Mouse (Mus musculus) myocyte (in vitro differentiated cells): Measurements from ENCODE around the gene Hexim2. TPM values are rescaled to one million over a fixed set of nuclear protein-coding genes. Genes with fewer than 3 reads are reported as not detected.

Source experiments
- H3K27me3 ChIP-seq: one replicate; pipeline ENCODE4 v1.6.1; 2011; ENCODE audit not compliant: control insufficient read depth, insufficient read depth, insufficient read length
- H3K36me3 ChIP-seq: one replicate; pipeline ENCODE4 v1.6.1; 2011; ENCODE audit not compliant: control insufficient read depth, insufficient read depth
- H3K4me2 ChIP-seq: one replicate; pipeline ENCODE4 v1.6.1; 2011; ENCODE audit warnings: low read depth, control low read depth
- H3K4me3 ChIP-seq: one replicate; pipeline ENCODE4 v1.5.1; 2011; ENCODE audit warnings: mild to moderate bottlenecking, control low read depth, moderate library complexity
- H3K79me2 ChIP-seq: one replicate; pipeline ENCODE4 v1.6.1; 2011; ENCODE audit not compliant: control insufficient read depth, insufficient read depth
- H3ac ChIP-seq: one replicate; pipeline ENCODE4 v1.6.1; 2011; ENCODE audit not compliant: control insufficient read depth, insufficient read length
- CEBPB ChIP-seq: IDR thresholded peaks from 2 replicates; pipeline ENCODE4 v1.6.1; 2011; ENCODE audit warnings: mild to moderate bottlenecking, moderate library complexity; ENCODE audit not compliant: poor library complexity, insufficient read depth, severe bottlenecking
- E2F4 ChIP-seq: IDR thresholded peaks from one replicate; pipeline ENCODE4 v1.6.1; 2011; ENCODE audit warnings: mild to moderate bottlenecking, control low read depth, moderate library complexity; ENCODE audit not compliant: insufficient read depth
- MAX ChIP-seq: IDR thresholded peaks from one replicate; pipeline ENCODE4 v1.6.1; 2011; ENCODE audit warnings: low read depth, mild to moderate bottlenecking, control low read depth
- MYOD1 ChIP-seq, 3 experiments: IDR thresholded peaks; one replicate each; pipeline ENCODE4 v1.6.1; 2011; ENCODE audit warnings: control low read depth in 2 of 3, low read depth in 2 of 3, mild to moderate bottlenecking in 2 of 3, moderate library complexity in 1 of 3; ENCODE audit not compliant: insufficient read length in 2 of 3, control insufficient read depth in 1 of 3
- MYOG ChIP-seq, 3 experiments: IDR thresholded peaks; one replicate each; pipeline ENCODE4 v1.6.1; 2011; ENCODE audit warnings: control low read depth in 2 of 3, low read depth in 2 of 3, mild to moderate bottlenecking in 2 of 3; ENCODE audit not compliant: insufficient read length in 2 of 3, control insufficient read depth in 1 of 3, insufficient read depth in 1 of 3
- POLR2A ChIP-seq: IDR thresholded peaks from one replicate; pipeline ENCODE4 v1.6.1; 2011; ENCODE audit warnings: low read depth, mild to moderate bottlenecking, control low read depth, moderate library complexity; ENCODE audit not compliant: insufficient read length
- POLR2AphosphoS2 ChIP-seq: IDR thresholded peaks from one replicate; pipeline ENCODE4 v1.6.1; 2011; ENCODE audit warnings: low read depth, control low read depth; ENCODE audit not compliant: insufficient read length
- REST ChIP-seq: IDR thresholded peaks from one replicate; pipeline ENCODE4 v1.6.1; 2011; ENCODE audit warnings: mild to moderate bottlenecking, control low read depth, moderate library complexity; ENCODE audit not compliant: insufficient read depth, insufficient read length
- SRF ChIP-seq: IDR thresholded peaks from one replicate; pipeline ENCODE4 v1.6.1; 2011; ENCODE audit warnings: low read depth; ENCODE audit not compliant: control insufficient read depth, insufficient read length
- TCF12 ChIP-seq: IDR thresholded peaks from one replicate; pipeline ENCODE4 v1.6.1; 2011; ENCODE audit warnings: mild to moderate bottlenecking, control low read depth; ENCODE audit not compliant: poor library complexity, insufficient read depth, severe bottlenecking
- TCF3 ChIP-seq: IDR thresholded peaks from one replicate; pipeline ENCODE4 v1.6.1; 2011; ENCODE audit warnings: low read depth, control low read depth; ENCODE audit not compliant: insufficient read length
- USF1 ChIP-seq: IDR thresholded peaks from one replicate; pipeline ENCODE4 v1.6.1; 2011; ENCODE audit warnings: low read depth, mild to moderate bottlenecking, control low read depth, moderate library complexity
- polyA plus RNA-seq: library from polyadenylated mRNA; unstranded; fragments of >200 nt; fragmentation: generic; extraction: Trizol; gene quantifications from one replicate; pipeline ENCODE4 v1.2.1, GENCODE M21; 2012; ENCODE audit warnings: missing spikeins

Hexim2 gene
- polyA plus RNA-seq, 1 experiment = 8.8 TPM

DNA sequence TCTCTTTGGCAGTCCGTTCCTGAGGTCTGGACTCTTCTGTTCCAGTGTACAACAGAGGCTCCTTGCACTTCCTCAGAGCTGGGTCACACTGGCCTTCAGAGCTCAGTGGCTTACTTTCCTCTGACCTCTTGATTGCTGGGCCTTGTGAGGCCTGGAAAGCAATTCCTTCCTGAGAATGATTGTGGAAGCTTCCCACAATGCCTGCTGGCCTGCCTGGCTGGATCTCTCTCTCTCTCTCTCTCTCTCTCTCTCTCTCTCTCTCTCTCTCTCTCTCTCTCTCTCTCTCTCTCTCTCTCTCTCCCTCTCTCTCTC lies 9.7 kb downstream of the Hexim2 start:
- TF ChIP-seq MYOD1 (IDR thresholded peaks at IDR 0.05; ENCODE audit: control insufficient read depth in 1 of 3, insufficient read length in 2 of 3, low read depth in 2 of 3) = no peak
- TF ChIP-seq SRF = no peak
- TF ChIP-seq TCF3 = no peak
- TF ChIP-seq MYOG (IDR thresholded peaks at IDR 0.05; ENCODE audit: control insufficient read depth in 1 of 3, insufficient read depth in 1 of 3, insufficient read length in 2 of 3, low read depth in 2 of 3) = no peak
- no peak for TF ChIP-seq E2F4
- no peak for TF ChIP-seq POLR2AphosphoS2
- peak overlapping the region; percentile 80 for H3K4me2 ChIP-seq
- H3K4me3 ChIP-seq = peak overlapping the region; percentile 23
- H3ac ChIP-seq = no peak overlapping the region
- peaks cover 5% of the 10 kb centered on the region for H3K36me3 ChIP-seq
- H3K79me2 ChIP-seq = no peaks in the 10 kb centered on the region
- no peaks in the 10 kb centered on the region for H3K27me3 ChIP-seq

DNA sequence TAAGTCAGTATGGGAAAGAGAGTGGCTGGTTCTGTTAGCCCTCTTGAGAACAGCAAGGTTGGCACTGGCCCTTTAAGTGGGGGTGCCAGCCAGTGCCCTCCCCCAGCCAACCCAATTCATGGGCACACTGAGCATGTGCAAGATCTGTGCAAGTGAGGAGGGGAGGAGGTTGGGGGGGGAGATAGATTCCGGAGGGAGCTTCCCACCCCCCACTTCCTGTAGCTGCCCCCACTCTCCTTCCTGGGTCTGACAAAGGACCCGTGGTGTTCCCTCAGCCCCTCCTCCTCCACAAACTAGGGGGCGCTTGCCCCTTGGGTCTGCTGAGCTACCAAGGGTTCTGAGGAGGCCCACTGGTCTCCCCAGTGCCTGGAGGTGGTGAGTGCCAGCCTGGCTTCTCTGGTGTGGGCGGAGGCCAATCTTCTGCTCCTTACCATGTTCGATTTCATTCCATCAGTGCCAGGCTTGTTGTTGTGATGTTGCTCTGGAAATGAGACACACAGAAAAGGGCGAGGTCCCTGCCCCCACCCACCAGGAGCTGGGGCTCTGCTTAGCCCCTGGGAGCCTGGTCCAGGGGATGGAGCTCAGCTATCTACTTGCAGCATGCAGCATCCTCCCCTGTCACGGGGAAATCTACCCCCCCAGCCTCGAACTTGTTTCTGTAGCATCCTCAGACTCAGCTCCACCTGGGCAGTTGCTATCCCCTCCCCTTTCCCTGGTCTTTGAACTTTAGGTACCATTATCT lies 10.4 kb downstream of the Hexim2 start:
- TF ChIP-seq USF1 = no peak
- peak; percentile 20 for TF ChIP-seq POLR2A
- Histone ChIP-seq H3ac (no peak overlapping the region), H3K27me3 (no peaks in the 10 kb centered on the region), H3K36me3 (peaks cover 5% of the 10 kb centered on the region), H3K79me2 (no peaks in the 10 kb centered on the region), H3K4me2 (peak overlapping the region; percentile 80), H3K4me3 (peak overlapping the region; percentile 23)

DNA sequence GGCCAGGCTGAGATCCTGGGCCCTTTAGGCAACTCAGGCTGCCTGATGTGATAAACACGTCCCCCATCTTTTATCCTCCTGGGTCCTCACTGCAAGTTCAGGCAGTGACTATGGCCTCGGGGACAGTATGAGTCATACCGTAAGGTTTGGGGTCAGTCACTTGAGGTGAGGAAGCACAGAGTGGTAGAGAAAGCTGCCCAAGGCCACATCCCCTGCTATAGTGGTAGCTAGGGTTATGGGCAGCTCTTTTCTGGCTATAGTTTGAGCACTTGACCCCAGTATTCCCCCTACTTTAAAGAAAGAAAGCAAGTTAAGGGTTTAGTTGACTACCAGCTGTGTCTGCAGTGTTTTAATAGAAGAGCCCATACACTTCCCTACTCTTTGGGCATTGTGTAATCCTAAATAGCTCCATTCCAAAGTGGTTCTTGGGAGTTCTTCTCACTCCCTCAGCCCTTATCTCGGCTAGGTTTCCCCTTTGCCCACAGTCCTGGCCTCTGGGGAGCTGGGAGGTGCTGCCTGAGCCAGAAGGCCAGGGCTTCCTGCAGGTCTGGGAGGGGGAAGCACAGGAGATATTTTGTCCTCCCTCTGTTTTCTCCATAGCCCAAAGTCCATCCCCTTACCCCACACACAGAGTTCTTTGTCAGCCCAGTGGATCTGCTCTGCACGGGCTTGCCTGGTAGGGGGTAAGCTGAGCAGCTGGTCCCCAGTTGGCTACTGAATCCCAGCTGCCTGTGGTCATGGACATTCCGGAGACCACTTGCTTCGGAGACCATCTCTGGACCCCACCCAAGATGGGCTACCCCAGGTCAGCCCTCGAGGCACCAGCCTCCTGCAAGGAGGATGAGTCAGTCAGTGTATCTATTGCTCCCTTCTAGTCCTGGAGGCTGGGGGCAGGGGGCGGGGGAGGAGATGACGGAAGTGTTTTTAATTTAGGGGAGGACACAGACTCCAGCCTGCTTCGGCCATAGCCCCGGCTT lies 12.4 kb downstream of the Hexim2 start:
- Histone ChIP-seq H3K27me3 (no peaks in the 10 kb centered on the region), H3K79me2 (no peaks in the 10 kb centered on the region), H3K4me3 (no peak overlapping the region), H3ac (no peak overlapping the region), H3K36me3 (peaks cover under 1% of the 10 kb centered on the region), H3K4me2 (peak overlapping the region; percentile 66)
- TF ChIP-seq CEBPB = peak; percentile 38; the same call in 1 of the 2 replicates
- TF ChIP-seq MYOD1 (IDR thresholded peaks at IDR 0.05; ENCODE audit: control insufficient read depth in 1 of 3, insufficient read length in 2 of 3, low read depth in 2 of 3) = peak; percentile 14 to 97 (median 97)
- TF ChIP-seq E2F4 = no peak
- TF ChIP-seq MYOG (IDR thresholded peaks at IDR 0.05; ENCODE audit: control insufficient read depth in 1 of 3, insufficient read depth in 1 of 3, insufficient read length in 2 of 3, low read depth in 2 of 3) = peak; percentile 74 to 99 (median 98)
- TF ChIP-seq TCF12 = peak; percentile 92
- TF ChIP-seq TCF3 = peak; percentile 90
- TF ChIP-seq REST = no peak
- TF ChIP-seq POLR2AphosphoS2 = no peak

DNA sequence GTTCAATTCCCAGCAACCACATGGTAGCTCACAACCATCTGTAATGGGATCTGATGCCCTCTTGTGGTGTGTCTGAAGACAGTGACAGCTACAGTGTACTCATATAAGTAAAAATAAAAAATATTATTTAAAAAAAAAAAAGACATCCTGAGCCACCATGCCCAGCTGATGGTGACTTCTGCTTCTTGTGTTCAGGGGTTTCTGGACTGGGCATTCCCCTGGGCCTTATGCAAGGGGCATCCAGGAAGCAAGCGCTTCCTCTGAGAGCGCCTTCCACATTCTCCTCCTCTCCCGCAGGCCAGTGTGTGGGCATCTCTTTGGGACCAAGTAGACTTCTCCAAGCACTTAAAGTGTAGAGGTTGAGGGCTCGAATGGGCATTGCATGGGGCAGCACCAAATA lies 14.2 kb downstream of the Hexim2 start:
- TF ChIP-seq USF1 (no peak), MYOD1 (IDR thresholded peaks at IDR 0.05; ENCODE audit: control insufficient read depth in 1 of 3, insufficient read length in 2 of 3, low read depth in 2 of 3) (no peak), POLR2AphosphoS2 (no peak), CEBPB (no peak), SRF (no peak), E2F4 (no peak), POLR2A (no peak), MAX (no peak)
- H3K27me3 ChIP-seq = no peaks in the 10 kb centered on the region
- H3K36me3 ChIP-seq = no peaks in the 10 kb centered on the region
- H3K4me3 ChIP-seq = no peak overlapping the region
- no peak overlapping the region for H3ac ChIP-seq
- no peaks in the 10 kb centered on the region for H3K79me2 ChIP-seq
- no peak overlapping the region for H3K4me2 ChIP-seq

DNA sequence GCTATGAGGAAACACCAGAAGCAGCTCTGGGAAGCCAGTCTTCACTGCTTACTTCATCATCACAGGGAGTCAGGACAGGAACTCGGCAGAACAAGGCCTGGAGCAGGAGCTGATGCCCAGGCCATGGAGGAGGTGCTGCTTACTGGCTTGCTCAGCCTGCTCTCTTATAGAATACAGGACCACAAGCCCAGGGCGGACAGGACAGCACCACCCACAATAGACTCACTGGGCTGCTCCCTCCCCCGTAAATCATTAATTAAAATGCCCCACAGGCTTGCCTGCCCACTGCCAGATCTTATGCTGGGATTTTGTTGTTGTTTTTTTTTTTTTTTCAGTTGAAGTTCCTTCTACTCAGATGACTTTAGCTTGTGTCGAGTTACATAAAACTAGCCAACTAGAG lies 15.5 kb downstream of the Hexim2 start:
- Histone ChIP-seq H3K27me3 (no peaks in the 10 kb centered on the region), H3K79me2 (no peaks in the 10 kb centered on the region), H3K4me2 (no peak overlapping the region), H3K36me3 (no peaks in the 10 kb centered on the region), H3ac (no peak overlapping the region), H3K4me3 (no peak overlapping the region)
- TF ChIP-seq POLR2A (no peak), SRF (no peak), E2F4 (no peak), MAX (no peak), POLR2AphosphoS2 (no peak), REST (no peak), MYOD1 (IDR thresholded peaks at IDR 0.05; ENCODE audit: control insufficient read depth in 1 of 3, insufficient read length in 2 of 3, low read depth in 2 of 3) (no peak), CEBPB (no peak), MYOG (IDR thresholded peaks at IDR 0.05; ENCODE audit: control insufficient read depth in 1 of 3, insufficient read depth in 1 of 3, insufficient read length in 2 of 3, low read depth in 2 of 3) (no peak), USF1 (no peak), TCF12 (no peak), TCF3 (no peak)
